Mouse (Mus musculus) kidney, adult 2 months (tissue): ENCODE measurements around the gene Rragd.

ENCODE experiments used
- CTCF ChIP-seq: fragments of 200-500 bp; conservative IDR thresholded peaks from 2 replicates; pipeline ENCODE4 v1.5.1; 2011; ENCODE audit warnings: low read depth, mild to moderate bottlenecking, control low read depth, low read length, moderate library complexity, mixed read lengths; ENCODE audit not compliant: insufficient read depth, insufficient read length
- POLR2A ChIP-seq: fragments of 200-500 bp; IDR thresholded peaks from one replicate; pipeline ENCODE4 v1.6.1; 2011; ENCODE audit warnings: low read depth, low read length, control low read depth

DNA sequence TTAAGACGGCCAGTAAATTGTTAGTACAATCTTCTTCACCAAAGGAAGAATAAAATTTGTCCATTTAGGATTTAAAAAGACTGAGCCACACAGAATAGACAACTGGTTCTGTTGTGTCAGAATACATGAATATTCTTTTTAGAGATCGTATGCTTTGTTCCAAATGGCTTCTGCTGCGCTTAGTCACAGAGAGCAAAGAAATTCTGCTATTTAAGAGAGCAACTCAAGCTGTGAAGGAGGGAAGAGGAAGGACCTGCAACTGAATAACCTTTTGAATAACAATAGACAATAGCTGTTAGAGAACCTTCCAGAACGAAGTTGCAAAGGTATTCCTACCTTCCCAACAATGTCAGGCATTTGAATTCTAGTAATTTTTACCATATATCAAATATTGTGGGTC is 41.9 kb upstream of the Rragd start:
- TF ChIP-seq CTCF (no peak), POLR2A (no peak)
